Mouse (Mus musculus) retina, adult 2 months (tissue): ENCODE measurements around the gene Fbxw7.

Experiments
- DNase-seq: peaks from one replicate; pipeline ENCODE4 v3.0.0-alpha.2; 2012; ENCODE audit warnings: low read depth, low spot score

The Fbxw7 gene

GRCm38 (mm10) chr3:85024817-85025705 lies 210.0 kb downstream of the Fbxw7 start:
- DNase-seq, result no peak
